In genomic region chr11:116012262-116012947, GRCm38 (mm10) we compare ENCODE assay signal across 8 mouse cellular contexts. TPM values are rescaled to one million over a fixed set of nuclear protein-coding genes. Genes with fewer than 3 reads are reported as not detected.
DNase-seq lines count a peak whose midpoint lies in the region; ATAC-seq and TF ChIP-seq lines count a peak whose summit lies in the region.

Galk1 (minus strand) TSS chr11:116012719.

- peak within 1 kb of the TSS; percentile 71 for H3K9ac ChIP-seq in forebrain, embryonic 12.5 days
- H3K9ac ChIP-seq in heart, embryonic 16.5 days (ENCODE audit: low read length), result peak within 1 kb of the TSS; percentile 96
- peak within 1 kb of the TSS; percentile 49 for H3K9ac ChIP-seq in liver, embryonic 14.5 days (replicated peaks)
- peak within 1 kb of the TSS; percentile 80 for H3K9ac ChIP-seq in neural tube, embryonic 11.5 days (ENCODE audit: low read length)
- peak within 1 kb of the TSS; percentile 96 for H3K9ac ChIP-seq in stomach, embryonic 16.5 days (ENCODE audit: low read length)

- peak within 1 kb of the TSS; percentile 63 for H3K4me3 ChIP-seq in forebrain, embryonic 12.5 days (replicated peaks)
- H3K4me3 ChIP-seq in heart, embryonic 16.5 days (ENCODE audit: low read length), result peak within 1 kb of the TSS; percentile 86
- peak within 1 kb of the TSS; percentile 60 to 61 for H3K4me3 ChIP-seq in liver, embryonic 14.5 days (ENCODE audit: insufficient read depth in 1 of 2, low read depth in 2 of 2, low read length in 2 of 2)
- H3K4me3 ChIP-seq in neural tube, embryonic 11.5 days (ENCODE audit: low read depth, low read length), result peak within 1 kb of the TSS; percentile 64
- peak within 1 kb of the TSS; percentile 80 for H3K4me3 ChIP-seq in stomach, embryonic 16.5 days (replicated peaks; ENCODE audit: low read length)

- H3K27me3 ChIP-seq in forebrain, embryonic 12.5 days, result no peaks in the 10 kb centered on the region
- no peaks in the 10 kb centered on the region for H3K27me3 ChIP-seq in heart, embryonic 16.5 days (ENCODE audit: control insufficient read depth, insufficient read depth, low read length)
- H3K27me3 ChIP-seq in liver, embryonic 14.5 days (ENCODE audit: control insufficient read depth, insufficient read depth, low read length), result no peaks in the 10 kb centered on the region; the same call in 1 of the 2 replicates
- H3K27me3 ChIP-seq in neural tube, embryonic 11.5 days (ENCODE audit: control insufficient read depth, insufficient read depth, low read length), result no peaks in the 10 kb centered on the region
- H3K27me3 ChIP-seq in stomach, embryonic 16.5 days (ENCODE audit: control insufficient read depth, insufficient read depth, low read length), result no peaks in the 10 kb centered on the region

- peaks cover 14% of the 10 kb centered on the region; the same call in 1 of the 2 replicates for H3K36me3 ChIP-seq in forebrain, embryonic 12.5 days (replicated peaks)
- peaks cover 11% of the 10 kb centered on the region for H3K36me3 ChIP-seq in heart, embryonic 16.5 days (ENCODE audit: control insufficient read depth, insufficient read depth)
- no peaks in the 10 kb centered on the region for H3K36me3 ChIP-seq in liver, embryonic 14.5 days (replicated peaks; ENCODE audit: control insufficient read depth, insufficient read depth, low read depth)
- H3K36me3 ChIP-seq in neural tube, embryonic 11.5 days (ENCODE audit: control insufficient read depth, insufficient read depth, low read length), result peaks cover 2% of the 10 kb centered on the region; the same call in 1 of the 2 replicates
- H3K36me3 ChIP-seq in stomach, embryonic 16.5 days (ENCODE audit: control insufficient read depth, insufficient read depth, low read length), result peaks cover 17% of the 10 kb centered on the region; the same call in 1 of the 2 replicates

- H3K9me3 ChIP-seq in forebrain, embryonic 12.5 days, result no peaks in the 10 kb centered on the region
- no peaks in the 10 kb centered on the region for H3K9me3 ChIP-seq in heart, embryonic 16.5 days (replicated peaks; ENCODE audit: control insufficient read depth, low read length)
- H3K9me3 ChIP-seq in liver, embryonic 14.5 days (ENCODE audit: control insufficient read depth, low read length), result no peaks in the 10 kb centered on the region
- no peaks in the 10 kb centered on the region for H3K9me3 ChIP-seq in neural tube, embryonic 11.5 days (ENCODE audit: control insufficient read depth, low read length)
- no peaks in the 10 kb centered on the region for H3K9me3 ChIP-seq in stomach, embryonic 16.5 days (replicated peaks; ENCODE audit: control insufficient read depth, low read length)

- no peak for TF ChIP-seq CTCF in liver, embryonic 14.5 days (IDR thresholded peaks at IDR 0.05; ENCODE audit: low read depth)

- peak within 1 kb of the TSS; percentile 80 for H3K27ac ChIP-seq in forebrain, embryonic 12.5 days
- H3K27ac ChIP-seq in heart, embryonic 16.5 days (ENCODE audit: low read length), result peak within 1 kb of the TSS; percentile 95
- H3K27ac ChIP-seq in liver, embryonic 14.5 days, result no peak within 1 kb of the TSS
- H3K27ac ChIP-seq in neural tube, embryonic 11.5 days (ENCODE audit: low read depth, low read length), result peak within 1 kb of the TSS; percentile 78
- peak within 1 kb of the TSS; percentile 95 for H3K27ac ChIP-seq in stomach, embryonic 16.5 days (ENCODE audit: low read length)

- WGBS in forebrain, embryonic 12.5 days, result under 1% methylated on average over 54 of the region's 55 CpGs
- under 1% methylated on average over 55 of the region's 55 CpGs for WGBS in heart, embryonic 16.5 days
- under 1% methylated on average over 54 of the region's 55 CpGs for WGBS in liver, embryonic 14.5 days (ENCODE audit: insufficient replicate concordance)
- under 1% methylated on average over 55 of the region's 55 CpGs for WGBS in neural tube, embryonic 11.5 days
- WGBS in stomach, embryonic 16.5 days, result under 1% methylated on average over 55 of the region's 55 CpGs

- DNase-seq in CD8-positive naive resting alpha-beta T cell, adult 2 months (ENCODE audit: low read depth in 2 of 2, low spot score in 2 of 2), result peak; percentile 61 to 75
- DNase-seq in c-Kit-negative CD71-positive TER-119-positive erythroid progenitor cells, embryonic 14.5 days (ENCODE audit: low read depth, low spot score), result peak; percentile 56
- DNase-seq in kidney, postnatal 36 days, result peak; percentile 96 to 98
- peak; percentile 71 to 78 (median 75) for DNase-seq in liver, embryonic 14.5 days (ENCODE audit: low read depth in 3 of 3, low spot score in 3 of 3)
- peak; percentile 94 for DNase-seq in neural tube, embryonic 11.5 days (ENCODE audit: low spot score)

- TF ChIP-seq EP300 in liver, embryonic 14.5 days (IDR thresholded peaks at IDR 0.05; ENCODE audit: low read depth), result no peak

- peak; percentile 87 for ATAC-seq in forebrain, embryonic 12.5 days (ENCODE audit: low FRiP score)
- ATAC-seq in heart, embryonic 16.5 days (replicated peaks; ENCODE audit: extremely low read depth, insufficient read depth, low FRiP score), result peak; percentile 94
- ATAC-seq in liver, embryonic 14.5 days (ENCODE audit: insufficient read depth), result peak; percentile 83
- ATAC-seq in neural tube, embryonic 11.5 days (ENCODE audit: insufficient read depth, low FRiP score, low TSS enrichment), result peak; percentile 76
- peak; percentile 92 for ATAC-seq in stomach, embryonic 16.5 days (ENCODE audit: insufficient read depth, low FRiP score)

- H3K4me1 ChIP-seq in forebrain, embryonic 12.5 days, result peaks cover 24% of the 10 kb centered on the region
- peaks cover 21% of the 10 kb centered on the region for H3K4me1 ChIP-seq in heart, embryonic 16.5 days (ENCODE audit: control insufficient read depth, insufficient read depth, low read length)
- H3K4me1 ChIP-seq in liver, embryonic 14.5 days (replicated peaks; ENCODE audit: control insufficient read depth in 2 of 2, insufficient read depth in 2 of 2, low read length in 1 of 2), result peaks cover 0 to 7% of the 10 kb centered on the region in 2 experiments; a peak in 2 of 4 replicates
- H3K4me1 ChIP-seq in neural tube, embryonic 11.5 days (ENCODE audit: control insufficient read depth, insufficient read depth, low read length), result peaks cover 9% of the 10 kb centered on the region
- H3K4me1 ChIP-seq in stomach, embryonic 16.5 days (ENCODE audit: control insufficient read depth, insufficient read depth, low read length), result peaks cover 13% of the 10 kb centered on the region

- H3K4me2 ChIP-seq in forebrain, embryonic 12.5 days, result peak within 1 kb of the TSS; percentile 81
- peak within 1 kb of the TSS; percentile 93 for H3K4me2 ChIP-seq in heart, embryonic 16.5 days (ENCODE audit: low read depth, low read length)
- peak within 1 kb of the TSS; percentile 67 for H3K4me2 ChIP-seq in liver, embryonic 14.5 days (ENCODE audit: low read depth)
- peak within 1 kb of the TSS; percentile 87 for H3K4me2 ChIP-seq in neural tube, embryonic 11.5 days (ENCODE audit: low read depth)
- H3K4me2 ChIP-seq in stomach, embryonic 16.5 days (ENCODE audit: low read depth, low read length), result peak within 1 kb of the TSS; percentile 94

RNA-seq across cellular contexts. Expression of gene Galk1, which starts in this region (rescaled TPM):
- 98.3 and 107 TPM in 2 replicates for polyA plus RNA-seq in forebrain, embryonic 12.5 days (2016; fragmentation: Nextera tagmentation; extraction: Ambion mirVana)
- polyA plus RNA-seq in heart, embryonic 16.5 days (2015; fragmentation: Nextera tagmentation; extraction: Ambion mirVana), result 142 and 153 TPM in 2 replicates
- polyA plus RNA-seq in liver, embryonic 14.5 days (2012; rRNA removed), result 55.9 and 59.1 TPM in 2 replicates
- polyA plus RNA-seq in liver, embryonic 14.5 days (2014; fragmentation: Nextera tagmentation; extraction: Ambion mirVana), result 102 and 113 TPM in 2 replicates
- polyA plus RNA-seq in neural tube, embryonic 11.5 days (2014; fragmentation: Nextera tagmentation; extraction: Ambion mirVana), result 122 and 124 TPM in 2 replicates
- 186 and 187 TPM in 2 replicates for polyA plus RNA-seq in stomach, embryonic 16.5 days (2015; fragmentation: Nextera tagmentation; extraction: Ambion mirVana)
